Mouse (Mus musculus) testis, adult 2 months (tissue): ENCODE measurements around the gene Lrrc4.

Experiments
- CTCF ChIP-seq: fragments of 200-500 bp; IDR thresholded peaks from 2 replicates; pipeline ENCODE4 v1.5.1; 2012; ENCODE audit warnings: low read depth, mild to moderate bottlenecking, inconsistent platforms, low read length, moderate library complexity; ENCODE audit not compliant: control insufficient read depth, insufficient read depth, insufficient replicate concordance
- POLR2A ChIP-seq: fragments of 200-500 bp; IDR thresholded peaks from 2 replicates; pipeline ENCODE4 v1.6.1; 2012; ENCODE audit warnings: low read depth, mild to moderate bottlenecking, inconsistent platforms, low read length, moderate library complexity; ENCODE audit not compliant: control insufficient read depth

GRCm38 (mm10) chr6:28615966-28616365 lies 215.6 kb downstream of the Lrrc4 start:
- TF ChIP-seq POLR2A (no peak), CTCF (no peak)
